7 mouse cellular contexts compared by ENCODE assay signal in the genomic region with DNA sequence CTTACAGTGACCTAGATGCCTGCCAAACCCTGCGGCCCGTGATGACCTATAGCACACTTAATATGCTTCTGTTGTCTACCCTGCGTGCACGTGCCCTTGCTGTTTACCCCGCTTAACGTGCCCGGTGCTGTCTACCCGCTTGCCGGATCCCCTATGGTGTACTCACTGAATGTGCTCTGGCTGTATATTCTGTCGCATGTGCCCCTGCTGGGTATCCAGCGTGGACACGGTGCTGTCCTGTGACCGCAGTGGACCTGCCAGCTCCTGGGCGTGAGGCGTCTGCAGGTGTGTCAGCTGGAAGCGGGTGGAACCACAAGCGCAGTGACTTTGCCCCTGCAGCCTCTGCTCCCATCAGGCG. TPM values are rescaled to one million over a fixed set of nuclear protein-coding genes. Genes with fewer than 3 reads are reported as not detected.
DNase-seq lines count a peak whose midpoint lies in the region; ATAC-seq and TF ChIP-seq lines count a peak whose summit lies in the region.

A gene (minus strand): TSS at position 289 of the 358 bp plus-strand sequence.

- intact Hi-C loops in left cerebral cortex, postnatal 4 days (cut with DNase I), result no loop called here
- intact Hi-C loops in left cerebral cortex, postnatal 25 days (cut with DNase I), result no loop called here

- H3K4me3 ChIP-seq in forebrain, embryonic 14.5 days (ENCODE audit: low read depth, low read length), result peak within 1 kb of the TSS; percentile 36
- peak within 1 kb of the TSS; percentile 57 for H3K4me3 ChIP-seq in liver, embryonic 11.5 days (ENCODE audit: low read depth, low read length)
- H3K4me3 ChIP-seq in small intestine, adult 2 months (ENCODE audit: low read depth, low read length), result peak within 1 kb of the TSS; percentile 66

- TF ChIP-seq CTCF in small intestine, adult 2 months (IDR thresholded peaks at IDR 0.05; ENCODE audit: extremely low read depth, insufficient read length, insufficient replicate concordance, low read depth, low read length), result no peak

- WGBS in forebrain, embryonic 14.5 days, result 2% methylated on average over 18 of the region's 18 CpGs
- WGBS in liver, embryonic 11.5 days, result 2% methylated on average over 18 of the region's 18 CpGs
- WGBS in small intestine, adult 2 months, result under 1% methylated on average over 18 of the region's 18 CpGs

- peak; percentile 69 for ATAC-seq in forebrain, embryonic 14.5 days
- ATAC-seq in liver, embryonic 11.5 days (replicated peaks; ENCODE audit: low FRiP score), result peak; percentile 72

- peaks cover 6% of the 10 kb centered on the region; the same call in 1 of the 2 replicates for H3K27me3 ChIP-seq in forebrain, embryonic 14.5 days (replicated peaks; ENCODE audit: control insufficient read depth, insufficient read depth, low read length)
- peaks cover 20% of the 10 kb centered on the region for H3K27me3 ChIP-seq in liver, embryonic 11.5 days (replicated peaks; ENCODE audit: control insufficient read depth, insufficient read depth, low read length)
- H3K27me3 ChIP-seq in small intestine, adult 2 months (ENCODE audit: control insufficient read depth, insufficient read depth, low read length), result no peaks in the 10 kb centered on the region

- no peaks in the 10 kb centered on the region for H3K9me3 ChIP-seq in forebrain, embryonic 14.5 days (replicated peaks; ENCODE audit: control insufficient read depth, low read length)
- H3K9me3 ChIP-seq in liver, embryonic 11.5 days (ENCODE audit: control insufficient read depth, low read length), result no peaks in the 10 kb centered on the region

- no peak for TF ChIP-seq POLR2A in small intestine, adult 2 months (IDR thresholded peaks at IDR 0.05; ENCODE audit: low read depth, low read length)

- H3K36me3 ChIP-seq in forebrain, embryonic 14.5 days (ENCODE audit: control insufficient read depth, insufficient read depth, low read length), result no peaks in the 10 kb centered on the region
- H3K36me3 ChIP-seq in liver, embryonic 11.5 days (ENCODE audit: control insufficient read depth, insufficient read depth, low read length), result no peaks in the 10 kb centered on the region
- H3K36me3 ChIP-seq in small intestine, adult 2 months (ENCODE audit: control insufficient read depth, insufficient read depth, low read length), result no peaks in the 10 kb centered on the region

- no peak within 1 kb of the TSS for H3K27ac ChIP-seq in forebrain, embryonic 14.5 days (ENCODE audit: low read depth, low read length)
- H3K27ac ChIP-seq in liver, embryonic 11.5 days (ENCODE audit: low read depth, low read length), result no peak within 1 kb of the TSS
- H3K27ac ChIP-seq in small intestine, adult 2 months (ENCODE audit: insufficient read depth, low read depth, low read length), result 0 out of 2 replicates have a peak within 1 kb of the TSS, but pooled peaks have one; percentile 15

- no peaks in the 10 kb centered on the region; the same call in 1 of the 2 replicates for H3K4me1 ChIP-seq in forebrain, embryonic 14.5 days (ENCODE audit: control insufficient read depth, insufficient read depth, low read length)
- no peaks in the 10 kb centered on the region for H3K4me1 ChIP-seq in liver, embryonic 11.5 days (replicated peaks; ENCODE audit: control insufficient read depth, insufficient read depth, low read length)
- H3K4me1 ChIP-seq in small intestine, adult 2 months (ENCODE audit: control insufficient read depth, insufficient read depth, insufficient read length, low read length), result peaks cover 6% of the 10 kb centered on the region

- H3K4me2 ChIP-seq in forebrain, embryonic 14.5 days (ENCODE audit: low read length), result peak within 1 kb of the TSS; percentile 77
- peak within 1 kb of the TSS; percentile 91 for H3K4me2 ChIP-seq in liver, embryonic 11.5 days

- DNase-seq in left cerebral cortex, postnatal 4 days, result peak; percentile 8
- DNase-seq in left cerebral cortex, postnatal 25 days (ENCODE audit: low spot score in 2 of 2), result no peak
- peak; percentile 11 for DNase-seq in brain, adult 2 months (ENCODE audit: low read depth, low spot score)
- no peak for DNase-seq in forebrain, embryonic 14.5 days (ENCODE audit: low spot score)
- DNase-seq in liver, embryonic 11.5 days (ENCODE audit: low spot score), result no peak
- DNase-seq in embryo, embryonic 11 days, result no peak

- H3K9ac ChIP-seq in forebrain, embryonic 14.5 days (ENCODE audit: low read length), result peak within 1 kb of the TSS; percentile 23; the same call in 1 of the 2 replicates
- H3K9ac ChIP-seq in liver, embryonic 11.5 days (ENCODE audit: low read depth, low read length), result peak within 1 kb of the TSS; percentile 27; the same call in 1 of the 2 replicates

RNA-seq across cellular contexts. Expression of the gene that starts here (rescaled TPM):
- total RNA-seq in left cerebral cortex, postnatal 4 days (2021), result under 1 TPM in 1 of 2 experiments, not detected in 1; 0.30 TPM
- under 1 TPM in 1 of 2 experiments, not detected in 1; 0.30 TPM for total RNA-seq in left cerebral cortex, postnatal 25 days (2021)
- polyA plus RNA-seq in forebrain, embryonic 14.5 days (2014; fragmentation: Nextera tagmentation; extraction: Ambion mirVana), result 0.19 TPM in 2 replicates
- not detected in 2 replicates for polyA plus RNA-seq in liver, embryonic 11.5 days (2014; fragmentation: Nextera tagmentation; extraction: Ambion mirVana)
- 0.10 TPM in 1 of 2 replicates, not detected in the other for polyA plus RNA-seq in small intestine, adult 2 months (2012; rRNA removed)

Comparison
In these comparisons a context has a peak if more than half of its experiments do, and no peak if none do; other contexts are left out.
1. Peak in DNase-seq in left cerebral cortex, postnatal 4 days; RNA of the gene not detected or under 1 TPM.
2. Peak in ATAC-seq, H3K4me3 ChIP-seq, H3K9ac ChIP-seq and H3K4me2 ChIP-seq in forebrain, embryonic 14.5 days; RNA of the gene not detected or under 1 TPM.
3. Peak in ATAC-seq, H3K4me3 ChIP-seq, H3K9ac ChIP-seq and H3K4me2 ChIP-seq in liver, embryonic 11.5 days; RNA of the gene not detected or under 1 TPM.